Mouse (Mus musculus) heart, postnatal 0 days (tissue): ENCODE measurements around the gene Mark4. TPM values are rescaled to one million over a fixed set of nuclear protein-coding genes. Genes with fewer than 3 reads are reported as not detected.

Experiments used
- ATAC-seq: fragments of 200-750 bp; cut with Nextera tagmentation; 2 replicates; pipeline ENCODE4 v1.8.0; 2017; ENCODE audit warnings: low read depth, moderate number of reproducible peaks, moderate library complexity; ENCODE audit not compliant: insufficient read depth
- DNase-seq: peaks from one replicate; pipeline ENCODE4 v3.0.0-alpha.2; 2016; ENCODE audit warnings: low spot score
- H3K27ac ChIP-seq: fragments of 300-500 bp; sonication (generic); 2 replicates; pipeline ENCODE4 v1.5.1; 2014; ENCODE audit warnings: low read depth, mild to moderate bottlenecking
- H3K27me3 ChIP-seq: fragments of 300-500 bp; sonication (generic); 2 replicates; pipeline ENCODE4 v1.6.1; 2014; ENCODE audit warnings: low read length, mixed read lengths; ENCODE audit not compliant: control insufficient read depth, insufficient read depth
- H3K36me3 ChIP-seq: fragments of 300-500 bp; sonication (generic); replicated peaks from 2 replicates; pipeline ENCODE4 v1.6.1; 2014; ENCODE audit warnings: low read length, mixed read lengths; ENCODE audit not compliant: control insufficient read depth, insufficient read depth
- H3K4me1 ChIP-seq: fragments of 300-500 bp; sonication (generic); 2 replicates; pipeline ENCODE4 v1.6.1; 2014; ENCODE audit warnings: antibody characterized with exemption; ENCODE audit not compliant: control insufficient read depth, insufficient read depth
- H3K4me2 ChIP-seq: fragments of 300-500 bp; sonication (generic); 2 replicates; pipeline ENCODE4 v1.6.1; 2014; ENCODE audit warnings: low read depth, mild to moderate bottlenecking, low read length, moderate library complexity
- H3K4me3 ChIP-seq: fragments of 300-500 bp; sonication (generic); 2 replicates; pipeline ENCODE4 v1.5.1; 2014; ENCODE audit warnings: low read depth, low read length
- H3K9ac ChIP-seq: fragments of 300-500 bp; sonication (generic); replicated peaks from 2 replicates; pipeline ENCODE4 v1.6.1; 2014; ENCODE audit warnings: low read depth, low read length, mixed read lengths
- H3K9me3 ChIP-seq: fragments of 300-500 bp; sonication (generic); replicated peaks from 2 replicates; pipeline ENCODE4 v1.6.1; 2016; ENCODE audit warnings: low read length; ENCODE audit not compliant: control insufficient read depth
- CTCF ChIP-seq: IDR thresholded peaks from 2 replicates; pipeline ENCODE4 v1.5.1; 2016; ENCODE audit warnings: antibody characterized with exemption, control low read depth, low read depth
- EP300 ChIP-seq: IDR thresholded peaks from 2 replicates; pipeline ENCODE4 v1.6.1; 2016; ENCODE audit warnings: antibody characterized with exemption, low read depth
- WGBS: fragments of 180-500 bp; shearing (Covaris S2); extraction: QIAGEN DNeasy Blood & Tissue Kit; methylation state at CpG from one replicate; pipeline ENCODE4 v1.1.7; 2014; 5-methylcytosine and 5-hydroxymethylcytosine counted together
- polyA plus RNA-seq: library from polyadenylated mRNA; unstranded; fragments of >200 nt; fragmentation: Nextera tagmentation; extraction: Ambion mirVana; gene quantifications from 2 replicates; pipeline ENCODE4 v1.2.1, GENCODE M21; 2015
- total RNA-seq: library from RNA; depleted of rRNA; stranded (reverse); fragments of >200 nt; gene quantifications from 2 replicates; pipeline ENCODE4 v1.2.3, GENCODE M21; 2014; ENCODE audit warnings: low replicate concordance

Mark4 gene
- total and polyA plus RNA-seq, 2 experiments from 2014 or later = 5.6 to 26.4 TPM

DNA sequence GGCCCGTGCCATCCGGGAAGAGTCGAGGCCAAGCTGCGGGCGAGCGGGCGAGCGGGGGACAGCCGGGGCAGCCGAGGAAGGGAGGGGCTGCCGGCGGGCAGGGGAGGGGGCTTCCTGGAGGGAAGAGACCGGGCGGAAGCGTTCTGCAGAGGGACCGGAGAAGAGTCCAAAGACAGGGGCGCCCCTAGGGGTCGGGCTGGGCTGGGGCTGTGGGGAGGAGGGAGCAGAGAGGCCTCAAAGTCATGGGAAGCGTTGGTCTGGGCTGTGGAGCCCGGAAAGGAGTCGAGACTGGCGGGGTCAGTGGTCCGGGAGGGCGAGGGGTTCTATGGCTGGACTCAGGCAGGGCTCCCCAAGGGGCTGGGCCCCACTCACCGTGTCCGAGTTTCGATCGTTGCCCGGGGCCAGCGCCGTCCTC lies 542 bp downstream of the Mark4 start:
- Histone ChIP-seq H3K27ac (peak overlapping the region; percentile 69), H3K36me3 (no peaks in the 10 kb centered on the region; the same call in 1 of the 2 replicates), H3K9me3 (no peaks in the 10 kb centered on the region), H3K4me2 (peak overlapping the region; percentile 96), H3K27me3 (0 out of 2 replicates have a peak, but pooled peaks cover 3% of the 10 kb centered on the region), H3K4me1 (peaks cover 14% of the 10 kb centered on the region), H3K4me3 (peak overlapping the region; percentile 79), H3K9ac (peak overlapping the region; percentile 87)
- ATAC-seq (peak; percentile 75), DNase-seq (peak; percentile 76)
- under 1% methylated on average over 28 of the region's 31 CpGs for WGBS
- TF ChIP-seq CTCF (peak; percentile 39), EP300 (no peak)

- no peak for TF ChIP-seq CTCF
- no peak for TF ChIP-seq EP300
- no peak for DNase-seq
- H3K27me3 ChIP-seq = 0 out of 2 replicates have a peak, but pooled peaks cover 1% of the 10 kb centered on the region
- peaks cover 14% of the 10 kb centered on the region for H3K4me1 ChIP-seq
- H3K4me2 ChIP-seq = peak overlapping the region; percentile 96
- H3K27ac ChIP-seq = peak overlapping the region; percentile 69
- peak; percentile 1; the same call in 1 of the 2 replicates for ATAC-seq
- H3K9me3 ChIP-seq = no peaks in the 10 kb centered on the region
- H3K4me3 ChIP-seq = peak overlapping the region; percentile 79
- peak overlapping the region; percentile 87 for H3K9ac ChIP-seq
- WGBS = 10% methylated on average over 14 of the region's 14 CpGs
- H3K36me3 ChIP-seq = no peaks in the 10 kb centered on the region; the same call in 1 of the 2 replicates
Measured at GRCm38 (mm10) chr7:19457414-19458071, 1.1 kb downstream of the Mark4 start.

DNA sequence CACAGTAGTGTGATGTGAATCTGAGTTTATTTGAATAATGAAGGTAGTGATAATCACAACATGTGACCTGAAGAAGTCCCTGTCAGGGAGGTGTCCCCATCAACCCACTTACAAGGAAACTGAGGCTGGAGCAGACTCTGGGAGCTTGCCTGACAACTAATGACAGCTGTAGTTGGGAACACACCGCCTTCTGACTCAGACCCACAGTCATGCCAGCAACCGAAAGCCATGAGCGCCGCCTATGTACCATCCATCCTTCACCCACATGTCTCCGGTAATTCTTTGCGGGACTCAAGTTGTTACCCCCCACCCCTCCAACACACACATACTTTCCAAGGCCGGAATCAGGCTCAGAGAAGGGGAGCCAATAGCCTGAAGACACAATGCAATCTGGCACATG lies 2.0 kb downstream of the Mark4 start:
- H3K4me3 ChIP-seq = no peak overlapping the region
- H3K4me1 ChIP-seq = peaks cover 14% of the 10 kb centered on the region
- H3K9ac ChIP-seq = no peak overlapping the region
- no peak for ATAC-seq
- H3K4me2 ChIP-seq = peak overlapping the region; percentile 96
- DNase-seq = no peak
- H3K9me3 ChIP-seq = no peaks in the 10 kb centered on the region
- TF ChIP-seq EP300 (no peak), CTCF (no peak)
- H3K27ac ChIP-seq = no peak overlapping the region
- WGBS = 87% methylated on average over 7 of the region's 7 CpGs
- no peaks in the 10 kb centered on the region; the same call in 1 of the 2 replicates for H3K36me3 ChIP-seq
- H3K27me3 ChIP-seq = no peaks in the 10 kb centered on the region

DNA sequence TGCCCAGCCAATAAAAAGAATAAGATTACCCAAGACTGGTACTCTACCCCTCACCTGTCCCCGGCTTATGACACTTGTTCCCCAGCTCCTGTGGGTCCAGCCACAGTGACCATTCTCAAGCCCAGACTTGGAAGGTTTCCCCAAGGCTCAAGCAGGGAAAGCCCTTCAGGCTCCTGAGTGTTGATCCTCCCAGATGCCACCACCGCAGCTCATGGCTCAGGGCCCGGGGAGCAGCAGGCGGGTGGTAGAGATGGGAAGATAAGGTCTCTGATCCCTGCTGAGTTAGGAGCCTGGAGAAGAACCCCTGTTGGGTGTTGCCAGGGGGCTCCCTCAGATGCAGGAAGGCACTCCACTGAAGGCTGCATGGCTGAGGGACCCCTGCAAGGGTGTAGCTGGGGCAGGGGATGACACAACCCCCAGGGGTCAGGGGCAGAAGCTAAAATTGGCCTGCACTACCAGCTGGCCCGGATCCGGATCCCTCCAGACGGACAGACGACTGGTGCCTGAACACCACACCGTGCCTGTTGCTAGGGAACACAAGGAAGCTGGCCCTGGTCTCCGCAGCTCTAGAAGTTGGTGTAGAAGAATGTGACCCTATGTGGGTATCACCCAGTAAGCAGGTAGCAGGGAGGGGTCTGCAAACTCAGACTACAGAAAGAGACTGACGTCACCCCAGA lies 2.7 kb downstream of the Mark4 start:
- peaks cover 5% of the 10 kb centered on the region; the same call in 1 of the 2 replicates for H3K36me3 ChIP-seq
- H3K4me2 ChIP-seq = no peak overlapping the region
- no peak for TF ChIP-seq CTCF
- no peak for TF ChIP-seq EP300
- H3K9me3 ChIP-seq = no peaks in the 10 kb centered on the region
- no peak overlapping the region for H3K27ac ChIP-seq
- peaks cover 14% of the 10 kb centered on the region for H3K4me1 ChIP-seq
- 44% methylated on average over 11 of the region's 11 CpGs for WGBS
- no peak overlapping the region for H3K9ac ChIP-seq
- DNase-seq (no peak), ATAC-seq (no peak)
- no peaks in the 10 kb centered on the region for H3K27me3 ChIP-seq
- H3K4me3 ChIP-seq = no peak overlapping the region

DNA sequence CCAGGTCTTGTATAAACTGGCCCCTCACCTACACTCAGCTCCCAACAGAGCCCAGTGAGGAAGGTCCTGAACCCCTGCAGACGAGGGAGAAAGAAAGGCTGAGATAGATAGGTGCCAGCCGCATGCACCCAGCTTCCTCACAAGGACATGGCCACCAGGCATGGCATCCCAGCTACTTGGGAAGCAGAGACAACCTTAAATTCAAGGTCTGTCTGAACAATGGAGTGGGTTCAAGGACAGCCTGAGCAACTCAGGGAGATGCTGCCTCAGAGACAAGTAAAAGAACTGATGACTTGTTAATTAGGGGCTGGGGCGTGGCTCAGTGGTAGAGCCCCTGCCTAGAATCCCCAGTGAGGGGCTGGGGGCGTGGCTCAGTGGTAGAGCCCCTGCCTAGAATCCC lies 3.4 kb downstream of the Mark4 start:
- TF ChIP-seq CTCF (no peak), EP300 (no peak)
- WGBS = 89% methylated on average over 4 of the region's 4 CpGs
- H3K27ac ChIP-seq = no peak overlapping the region

More for the DNA sequence above, 3.4 kb downstream of the Mark4 start:
- DNase-seq = no peak
- Histone ChIP-seq H3K4me2 (no peak overlapping the region), H3K27me3 (no peaks in the 10 kb centered on the region), H3K4me1 (peaks cover 14% of the 10 kb centered on the region), H3K36me3 (peaks cover 13% of the 10 kb centered on the region), H3K9me3 (no peaks in the 10 kb centered on the region), H3K4me3 (no peak overlapping the region), H3K9ac (no peak overlapping the region)
- ATAC-seq = no peak
